Mouse (Mus musculus): ENCODE data around the gene Mrpl14.

The Mrpl14 gene

GRCm38 (mm10) chr17:45727481-45727880, 41.4 kb downstream of the Mrpl14 start:
- DNase-seq, result no peak

DNA sequence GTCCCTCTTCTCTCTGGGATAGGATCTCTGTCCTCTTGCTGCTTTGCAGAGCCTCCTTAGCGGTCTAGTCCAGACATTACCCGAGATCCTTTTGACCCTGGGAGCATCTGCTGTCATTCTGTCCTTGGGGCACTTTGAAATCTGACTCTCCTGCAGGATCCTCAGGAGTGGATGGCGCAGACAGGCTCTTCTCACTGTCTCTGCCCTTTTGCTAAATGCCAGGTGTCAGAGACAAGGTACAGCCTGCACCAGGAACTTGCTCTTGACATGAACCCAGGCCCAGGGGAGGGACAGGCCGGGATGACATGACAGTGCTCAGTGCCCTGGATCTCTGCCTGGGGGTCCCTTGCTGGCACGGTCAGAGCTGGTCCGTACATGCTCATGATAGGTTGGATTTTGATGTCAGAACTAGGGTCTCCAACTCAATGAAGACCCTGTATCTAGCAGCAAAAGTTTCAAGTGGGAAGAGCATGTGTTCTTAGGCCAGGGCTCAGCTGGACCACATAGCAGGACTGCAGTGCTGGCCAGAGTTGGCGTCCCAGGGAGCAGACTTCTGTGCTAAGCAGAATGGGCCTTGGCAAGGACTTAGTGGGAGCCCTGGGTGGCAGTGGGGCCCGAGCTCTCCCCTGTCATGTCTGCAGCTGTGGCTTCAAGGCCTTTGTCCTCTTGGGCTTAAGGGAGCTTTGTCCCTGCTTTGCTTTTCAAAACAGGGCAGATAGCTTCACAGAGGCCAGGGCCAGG, 42.0 kb downstream of the Mrpl14 start:
- DNase-seq, result no peak

GRCm38 (mm10) chr17:45729387-45729786, 43.3 kb downstream of the Mrpl14 start:
- no peak for DNase-seq

- no peak for DNase-seq
Measured at GRCm38 (mm10) chr17:45730696-45731095, 44.6 kb downstream of the Mrpl14 start.

DNA sequence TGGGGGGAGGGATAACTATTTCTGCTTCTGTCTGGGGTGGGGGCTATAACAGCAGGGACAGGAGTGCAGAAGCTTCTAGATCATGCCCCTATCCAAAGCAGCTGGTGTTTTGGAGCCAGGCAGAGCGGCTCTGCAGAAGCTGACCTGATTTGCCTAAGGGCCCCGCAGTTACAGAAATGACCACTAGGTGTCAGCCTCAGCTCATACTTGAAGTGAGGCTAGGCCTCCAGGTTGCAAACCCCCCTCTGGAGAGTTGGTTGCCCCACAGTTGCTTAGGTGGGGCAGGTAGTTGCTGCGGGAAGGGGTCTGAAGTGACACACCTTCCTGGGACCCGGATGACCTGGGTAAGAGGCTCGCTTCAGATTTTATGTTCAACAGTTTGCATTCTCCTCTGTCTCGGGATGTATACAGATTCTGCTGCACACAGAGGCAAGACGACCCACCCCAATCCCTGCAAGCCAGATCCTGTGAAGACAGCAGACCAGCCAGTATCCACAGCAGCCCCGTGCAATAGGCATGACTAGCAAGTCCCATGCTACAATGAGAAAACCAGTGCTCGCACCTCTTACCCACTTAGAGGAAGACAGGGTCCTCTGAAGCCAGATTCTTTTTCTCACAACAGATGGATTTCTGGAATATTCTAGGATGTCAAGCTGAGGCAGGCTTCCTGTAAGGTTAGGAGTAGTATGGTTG, 45.2 kb downstream of the Mrpl14 start:
- DNase-seq, result peak; percentile 82 to 89

GRCm38 (mm10) chr17:45733038-45733734, 47.1 kb downstream of the Mrpl14 start:
- no peak for DNase-seq

- peak; percentile 54 to 76 for DNase-seq
Measured at GRCm38 (mm10) chr17:45733735-45734301, 47.7 kb downstream of the Mrpl14 start, which contains the start of gene 1600014C23Rik. 1600014C23Rik (minus strand) TSS chr17:45733844.

GRCm38 (mm10) chr17:45734333-45734732, 48.2 kb downstream of the Mrpl14 start:
- DNase-seq, result no peak

- no peak for DNase-seq
Measured at GRCm38 (mm10) chr17:45734881-45735280, 48.8 kb downstream of the Mrpl14 start.

- DNase-seq, result peak; percentile 80 to 86
Measured at GRCm38 (mm10) chr17:45735382-45736310, 49.5 kb downstream of the Mrpl14 start.

GRCm38 (mm10) chr17:45736311-45737077, 50.4 kb downstream of the Mrpl14 start:
- DNase-seq, result peak; percentile 85 to 93

GRCm38 (mm10) chr17:45737078-45737601, 51.0 kb downstream of the Mrpl14 start:
- DNase-seq, result no peak

DNA sequence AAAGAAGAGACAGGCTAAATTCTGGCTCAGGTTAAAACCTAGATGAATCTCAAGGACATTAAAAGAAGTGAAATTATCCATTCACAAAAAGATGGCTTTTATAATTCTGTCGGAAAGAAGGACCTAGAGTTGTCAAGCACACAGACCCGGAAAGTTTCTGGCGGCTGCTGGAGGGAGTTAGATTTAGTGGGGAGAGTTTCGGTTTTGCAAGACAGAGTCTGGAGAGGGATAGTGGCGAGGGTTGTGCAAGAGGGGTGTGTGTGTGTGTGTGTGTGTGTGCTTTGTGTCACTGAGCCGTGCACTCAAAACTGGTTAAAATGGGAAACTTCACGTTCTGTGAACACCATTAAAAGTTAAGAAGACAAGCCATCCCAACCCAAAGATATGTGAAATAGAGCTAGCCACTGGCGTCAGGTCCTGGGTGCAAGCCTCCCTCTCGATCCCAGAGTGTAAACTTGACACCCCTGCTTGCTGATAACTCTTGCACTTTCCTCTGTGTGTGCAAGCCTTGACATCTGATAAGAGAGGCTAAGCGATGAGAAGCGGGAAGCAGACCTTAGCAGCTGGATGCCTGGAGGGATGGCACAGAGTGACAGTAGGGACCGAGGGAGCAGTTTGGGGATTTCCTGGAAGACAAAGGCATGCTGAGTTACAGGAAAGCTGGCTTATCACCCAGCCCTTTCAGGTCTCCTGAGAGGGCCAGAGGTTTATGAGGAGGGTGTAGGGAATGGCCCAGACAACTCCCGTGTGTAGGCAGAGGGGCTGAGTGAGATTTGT, 56.4 kb downstream of the Mrpl14 start:
- DNase-seq, result peak; percentile 35 to 48

DNA sequence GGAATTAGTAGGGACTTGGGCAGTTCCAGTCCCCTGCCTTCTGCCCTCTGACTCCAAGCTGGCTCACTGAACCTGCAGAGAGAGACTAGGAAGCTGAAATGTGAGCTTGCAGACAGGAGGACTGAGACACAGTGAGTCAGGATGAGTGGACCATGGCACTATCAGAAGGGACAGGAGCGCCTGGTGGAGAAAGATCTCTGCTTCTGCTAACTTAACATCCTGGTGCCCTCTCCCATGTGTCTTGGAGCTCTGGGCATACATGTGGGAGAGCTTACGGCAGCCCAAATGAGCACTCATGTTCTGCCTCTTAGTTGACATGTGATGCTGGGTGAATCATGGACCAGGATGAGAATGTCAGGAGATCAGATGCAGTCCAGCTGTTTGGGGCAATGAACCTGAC, 59.5 kb downstream of the Mrpl14 start:
- no peak for DNase-seq

DNA sequence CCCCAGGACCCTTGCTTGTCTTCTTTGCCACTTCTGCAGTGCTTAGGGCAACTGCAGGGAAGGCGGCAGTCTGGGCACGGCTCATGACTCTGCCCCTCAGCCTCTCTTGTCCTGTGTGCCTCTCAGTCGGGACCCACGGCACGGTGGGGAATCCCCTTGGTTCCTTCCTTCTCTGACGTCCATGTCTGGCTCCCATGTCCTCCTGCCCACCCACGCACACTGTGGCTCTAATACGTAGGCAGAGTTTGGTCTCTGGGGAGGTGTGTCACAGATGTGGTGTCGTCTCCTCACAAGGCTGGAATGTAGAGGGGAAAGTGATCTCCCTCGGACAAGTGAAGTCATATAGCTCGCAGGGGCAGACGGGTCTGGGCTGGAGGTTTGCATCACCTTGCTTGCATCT, 60.6 kb downstream of the Mrpl14 start:
- DNase-seq, result peak in 1 of 2 experiments; percentile 15

DNA sequence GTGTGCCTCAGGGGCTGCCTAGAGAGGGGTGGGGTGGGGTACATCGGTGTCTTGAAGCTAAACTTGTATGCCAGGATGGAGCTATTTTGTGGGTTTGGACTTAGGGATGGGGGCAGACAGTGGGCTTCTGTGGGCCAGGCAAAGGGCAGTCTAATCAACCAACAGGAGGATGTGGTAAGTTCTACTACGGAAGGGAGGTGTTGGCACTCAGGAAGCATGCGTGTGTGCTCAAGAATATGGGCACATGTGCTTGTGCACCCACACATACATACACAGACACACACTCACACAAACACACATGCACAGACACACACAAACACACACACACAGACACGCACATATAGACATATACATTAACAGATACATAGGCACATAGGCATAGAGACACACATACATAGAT, 61.2 kb downstream of the Mrpl14 start:
- no peak for DNase-seq

Measured in lung, postnatal 4 days (tissue).